Mouse (Mus musculus) bone marrow macrophage, adult 2 months (primary cell): ENCODE results near the gene Tsga10ip.

Source experiments
- CTCF ChIP-seq: IDR thresholded peaks from 2 replicates; pipeline ENCODE4 v1.5.1; 2012; ENCODE audit warnings: low read depth, mild to moderate bottlenecking, low read length, moderate library complexity
- POLR2A ChIP-seq: IDR thresholded peaks from 2 replicates; pipeline ENCODE4 v1.6.1; 2012; ENCODE audit warnings: mild to moderate bottlenecking, low read depth, low read length, borderline replicate concordance

DNA sequence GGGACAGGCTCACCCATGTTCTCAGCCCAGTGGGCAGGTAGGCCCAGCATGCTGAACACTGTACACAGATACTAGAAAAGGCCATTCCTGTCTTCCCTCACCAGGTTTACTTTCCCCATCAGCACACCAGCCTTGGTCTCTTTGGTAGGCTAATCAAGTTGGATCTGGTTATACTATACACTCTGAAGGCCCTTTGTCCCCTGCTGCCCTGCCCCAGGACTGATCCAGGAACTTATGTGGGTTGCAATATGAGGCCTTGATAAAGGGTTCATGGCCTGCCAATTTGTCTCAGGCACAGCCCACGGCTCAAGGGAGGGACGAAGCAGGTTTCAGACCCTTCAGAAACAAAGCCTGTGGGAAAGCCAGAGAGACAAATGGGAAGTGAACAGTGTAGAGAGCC, 48.7 kb downstream of the Tsga10ip start:
- TF ChIP-seq CTCF (no peak), POLR2A (no peak)
